Mouse (Mus musculus) stomach, adult 2 months (tissue): ENCODE measurements around the gene Wbp1. TPM values are rescaled to one million over a fixed set of nuclear protein-coding genes. Genes with fewer than 3 reads are reported as not detected.

Experiments used
- polyA plus RNA-seq: library from polyadenylated mRNA; depleted of rRNA; stranded (reverse); fragments of >200 nt; gene quantifications from 2 replicates; pipeline ENCODE4 v1.2.3, GENCODE M21; 2012; rRNA removed

Gene Wbp1
- 137 and 148 TPM in 2 replicates for polyA plus RNA-seq

GRCm38 (mm10) chr6:83120930-83121862 lies at the start of gene Wbp1:
Gene Wbp1 (minus strand): TSS chr6:83121559.

GRCm38 (mm10) chr6:83165607-83166242 lies 44.4 kb upstream of the Wbp1 start, which contains the start of gene Dctn1:
Gene Dctn1 (plus strand): TSS chr6:83165920.

GRCm38 (mm10) chr6:83156259-83156684 lies 34.9 kb upstream of the Wbp1 start, which contains the start of the genes Wdr54 and 1700003E16Rik:
Gene Wdr54 (minus strand): TSS chr6:83156397.
Gene 1700003E16Rik (plus strand): TSS chr6:83156404.

GRCm38 (mm10) chr6:83134951-83135513 lies 13.7 kb upstream of the Wbp1 start, which contains the start of gene Rtkn:
Gene Rtkn (plus strand): TSS chr6:83135463.

GRCm38 (mm10) chr6:83125331-83125730 lies 4.0 kb upstream of the Wbp1 start, which contains the start of gene Ino80b:
Gene Ino80b (minus strand): TSS chr6:83125431.

GRCm38 (mm10) chr6:83115011-83115671 lies 6.2 kb downstream of the Wbp1 start, which contains the start of gene Mogs:
Gene Mogs (plus strand): TSS chr6:83115496.

GRCm38 (mm10) chr6:83108762-83109668 lies 12.3 kb downstream of the Wbp1 start, which contains the start of gene Mrpl53:
Gene Mrpl53 (plus strand): TSS chr6:83109040.

GRCm38 (mm10) chr6:83101316-83101687 lies 20.1 kb downstream of the Wbp1 start, which contains the start of the genes Ccdc142 and Gm42688:
Gene Ccdc142 (plus strand): TSS chr6:83101601.
Gene Gm42688 (plus strand): TSS chr6:83101617.

GRCm38 (mm10) chr6:83086121-83087035 lies 35.0 kb downstream of the Wbp1 start, which contains the start of gene Lbx2:
Gene Lbx2 (plus strand): TSS chr6:83086367.

GRCm38 (mm10) chr6:83077630-83078323 lies 43.6 kb downstream of the Wbp1 start, which contains the start of gene Pcgf1:
Gene Pcgf1 (plus strand): TSS chr6:83077869.

GRCm38 (mm10) chr6:83070247-83070310 lies 51.3 kb downstream of the Wbp1 start, which contains the start of gene Tlx2:
Gene Tlx2 (minus strand): TSS chr6:83070293.

Other genes with a start within 250 kb of the Wbp1 start
- gene Sema4f, start 181.8 kb downstream of the Wbp1 start, polyA plus RNA-seq, result 0.32 and 0.38 TPM in 2 replicates
- gene M1ap, start 174.7 kb downstream of the Wbp1 start, polyA plus RNA-seq, result 0.03 and 0.12 TPM in 2 replicates
- gene Dok1, start 88.1 kb downstream of the Wbp1 start, polyA plus RNA-seq, result 4.3 and 6.4 TPM in 2 replicates
- gene Loxl3, start 87.4 kb downstream of the Wbp1 start, polyA plus RNA-seq, result 2.0 and 2.8 TPM in 2 replicates
- gene Aup1, start 67.0 kb downstream of the Wbp1 start, polyA plus RNA-seq, result 333 and 519 TPM in 2 replicates
- 19.2 and 22.7 TPM in 2 replicates for gene Htra2, start 66.3 kb downstream of the Wbp1 start, polyA plus RNA-seq
- gene Dqx1, start 63.7 kb downstream of the Wbp1 start, polyA plus RNA-seq, result 3.3 and 4.4 TPM in 2 replicates
- gene Tlx2, start 51.3 kb downstream of the Wbp1 start, polyA plus RNA-seq, result 1.2 and 3.8 TPM in 2 replicates
- 3.2 and 3.8 TPM in 2 replicates for gene Pcgf1, start 43.7 kb downstream of the Wbp1 start, polyA plus RNA-seq
- 0.76 and 0.81 TPM in 2 replicates for gene Lbx2, start 35.2 kb downstream of the Wbp1 start, polyA plus RNA-seq
- 3.4 and 4.7 TPM in 2 replicates for gene Ccdc142, start 20.0 kb downstream of the Wbp1 start, polyA plus RNA-seq
- gene Gm42688, start 19.9 kb downstream of the Wbp1 start, polyA plus RNA-seq, result 0.93 and 1.6 TPM in 2 replicates
- gene Mrpl53, start 12.5 kb downstream of the Wbp1 start, polyA plus RNA-seq, result 25.7 and 38.3 TPM in 2 replicates
- 31.9 and 39.2 TPM in 2 replicates for gene Mogs, start 6.1 kb downstream of the Wbp1 start, polyA plus RNA-seq
- 29.6 and 60.8 TPM in 2 replicates for gene Ino80b, start 3.9 kb upstream of the Wbp1 start, polyA plus RNA-seq
- gene Rtkn, start 13.9 kb upstream of the Wbp1 start, polyA plus RNA-seq, result 36.3 and 47.6 TPM in 2 replicates
- 1.8 and 1.9 TPM in 2 replicates for gene Wdr54, start 34.8 kb upstream of the Wbp1 start, polyA plus RNA-seq
- 0.15 and 0.48 TPM in 2 replicates for gene 1700003E16Rik, start 34.8 kb upstream of the Wbp1 start, polyA plus RNA-seq
- gene Dctn1, start 44.4 kb upstream of the Wbp1 start, polyA plus RNA-seq, result 76.7 and 83.1 TPM in 2 replicates
- gene Slc4a5, start 98.3 kb upstream of the Wbp1 start, polyA plus RNA-seq, result 0.05 and 0.16 TPM in 2 replicates
- gene Mthfd2, start 204.3 kb upstream of the Wbp1 start, polyA plus RNA-seq, result 2.7 and 3.3 TPM in 2 replicates
- gene Mob1a, start 204.5 kb upstream of the Wbp1 start, polyA plus RNA-seq, result 7.2 and 24.2 TPM in 2 replicates
- 6.1 and 80.9 TPM in 2 replicates for gene Bola3, start 227.6 kb upstream of the Wbp1 start, polyA plus RNA-seq